Mouse (Mus musculus): Measurements from ENCODE around the gene Pdlim4. TPM values are rescaled to one million over a fixed set of nuclear protein-coding genes. Genes with fewer than 3 reads are reported as not detected.

Gene Pdlim4
- 10 to 100 TPM; 13.8 to 14.0 TPM for total RNA-seq (2021)
- long read RNA-seq, experiment 1, transcript Pdlim4-201 (7 exons, 1,182 nt) = major isoform, 7 of 11 reads
- long read RNA-seq, experiment 1, partial matches to known transcripts = 1 of 11 reads
- long read RNA-seq, experiment 1, other reads (novel, unspliced or antisense) = 3 of 11 reads
- long read RNA-seq, experiment 2, transcript Pdlim4-201 (7 exons, 1,182 nt) = major isoform, 12 of 15 reads
- long read RNA-seq, experiment 2, partial matches to known transcripts = 0 of 15 reads
- long read RNA-seq, experiment 2, other reads (novel, unspliced or antisense) = 2 of 15 reads

- intact Hi-C loops (cut with DNase I) = no loop called here
- DNase-seq (ENCODE audit: extremely low spot score in 1 of 2, low spot score in 2 of 2) = no peak
- Histone ChIP-seq H3K4me3 (peak within 1 kb of the TSS; percentile 42), H3K27ac (peak within 1 kb of the TSS; percentile 47; the same call in 1 of the 2 replicates)
- TF ChIP-seq CTCF (IDR thresholded peaks at IDR 0.05) = no peak
Observed at GRCm38 (mm10) chr11:54068520-54069371, at the start of gene Pdlim4. Pdlim4 (minus strand) TSS chr11:54069014.

GRCm38 (mm10) chr11:54117096-54117495 is 48.3 kb upstream of the Pdlim4 start:
- no peak for TF ChIP-seq CTCF (IDR thresholded peaks at IDR 0.05)
- DNase-seq (ENCODE audit: extremely low spot score in 1 of 2, low spot score in 2 of 2) = no peak
- intact Hi-C loops (cut with DNase I) = no loop called here

GRCm38 (mm10) chr11:54116406-54116805 is 47.6 kb upstream of the Pdlim4 start:
- intact Hi-C loops (cut with DNase I) = no loop called here

More at GRCm38 (mm10) chr11:54117096-54117495, 48.3 kb upstream of the Pdlim4 start:
- Histone ChIP-seq H3K27ac (no peak overlapping the region), H3K4me3 (no peak overlapping the region)

GRCm38 (mm10) chr11:54115911-54116310 is 47.1 kb upstream of the Pdlim4 start:
- no peak overlapping the region for H3K27ac ChIP-seq
- no peak overlapping the region for H3K4me3 ChIP-seq
- DNase-seq (ENCODE audit: extremely low spot score in 1 of 2, low spot score in 2 of 2) = no peak
- intact Hi-C loops (cut with DNase I) = no loop called here
- no peak for TF ChIP-seq CTCF (IDR thresholded peaks at IDR 0.05)

More at GRCm38 (mm10) chr11:54116406-54116805, 47.6 kb upstream of the Pdlim4 start:
- Histone ChIP-seq H3K4me3 (no peak overlapping the region), H3K27ac (no peak overlapping the region)
- TF ChIP-seq CTCF (IDR thresholded peaks at IDR 0.05) = no peak
- DNase-seq (ENCODE audit: extremely low spot score in 1 of 2, low spot score in 2 of 2) = no peak

- no peak for DNase-seq (ENCODE audit: extremely low spot score in 1 of 2, low spot score in 2 of 2)
- no peak overlapping the region for H3K27ac ChIP-seq
- TF ChIP-seq CTCF (IDR thresholded peaks at IDR 0.05) = no peak
- intact Hi-C loops (cut with DNase I) = no loop called here
- H3K4me3 ChIP-seq = no peak overlapping the region
Observed at GRCm38 (mm10) chr11:54115301-54115700, 46.5 kb upstream of the Pdlim4 start.

- no peak for TF ChIP-seq CTCF (IDR thresholded peaks at IDR 0.05)
- intact Hi-C loops (cut with DNase I) = no loop called here
- no peak overlapping the region for H3K27ac ChIP-seq
- no peak overlapping the region for H3K4me3 ChIP-seq
- DNase-seq (ENCODE audit: extremely low spot score in 1 of 2, low spot score in 2 of 2) = no peak
Observed at GRCm38 (mm10) chr11:54114746-54115145, 45.9 kb upstream of the Pdlim4 start.

- intact Hi-C loops (cut with DNase I) = no loop called here
- DNase-seq (ENCODE audit: extremely low spot score in 1 of 2, low spot score in 2 of 2) = no peak
- Histone ChIP-seq H3K27ac (peak overlapping the region; percentile 91), H3K4me3 (peak overlapping the region; percentile 22)
- TF ChIP-seq CTCF (IDR thresholded peaks at IDR 0.05) = no peak
Observed at GRCm38 (mm10) chr11:54113352-54113751, 44.5 kb upstream of the Pdlim4 start.

- Histone ChIP-seq H3K4me3 (peak overlapping the region; percentile 22), H3K27ac (peak overlapping the region; percentile 91)
- no peak for TF ChIP-seq CTCF (IDR thresholded peaks at IDR 0.05)
- DNase-seq (ENCODE audit: extremely low spot score in 1 of 2, low spot score in 2 of 2) = peak; percentile 84 to 88
- intact Hi-C loops (cut with DNase I) = no loop called here
Observed at GRCm38 (mm10) chr11:54112920-54113319, 44.1 kb upstream of the Pdlim4 start.

GRCm38 (mm10) chr11:54111976-54112741 is 43.3 kb upstream of the Pdlim4 start:
- Histone ChIP-seq H3K4me3 (no peak overlapping the region), H3K27ac (peak overlapping the region; percentile 91)
- no peak for TF ChIP-seq CTCF (IDR thresholded peaks at IDR 0.05)
- intact Hi-C loops (cut with DNase I) = no loop called here
- no peak for DNase-seq (ENCODE audit: extremely low spot score in 1 of 2, low spot score in 2 of 2)

GRCm38 (mm10) chr11:54111291-54111690 is 42.5 kb upstream of the Pdlim4 start:
- intact Hi-C loops (cut with DNase I) = no loop called here
- Histone ChIP-seq H3K4me3 (no peak overlapping the region), H3K27ac (no peak overlapping the region)
- no peak for DNase-seq (ENCODE audit: extremely low spot score in 1 of 2, low spot score in 2 of 2)
- no peak for TF ChIP-seq CTCF (IDR thresholded peaks at IDR 0.05)

GRCm38 (mm10) chr11:54108894-54109293 is 40.1 kb upstream of the Pdlim4 start:
- H3K4me3 ChIP-seq = no peak overlapping the region
- intact Hi-C loops (cut with DNase I) = no loop called here
- no peak for TF ChIP-seq CTCF (IDR thresholded peaks at IDR 0.05)

More at GRCm38 (mm10) chr11:54108894-54109293, 40.1 kb upstream of the Pdlim4 start:
- no peak overlapping the region for H3K27ac ChIP-seq
- no peak for DNase-seq (ENCODE audit: extremely low spot score in 1 of 2, low spot score in 2 of 2)

Measured in left cerebral cortex, adult 2 months (tissue).